Mouse (Mus musculus): ENCODE data around the gene Cyb5rl. TPM values are rescaled to one million over a fixed set of nuclear protein-coding genes. Genes with fewer than 3 reads are reported as not detected.

Gene Cyb5rl
- polyA plus RNA-seq (2016; fragmentation: Nextera tagmentation; extraction: Ambion mirVana) = 5.1 and 7.3 TPM in 2 replicates

DNA sequence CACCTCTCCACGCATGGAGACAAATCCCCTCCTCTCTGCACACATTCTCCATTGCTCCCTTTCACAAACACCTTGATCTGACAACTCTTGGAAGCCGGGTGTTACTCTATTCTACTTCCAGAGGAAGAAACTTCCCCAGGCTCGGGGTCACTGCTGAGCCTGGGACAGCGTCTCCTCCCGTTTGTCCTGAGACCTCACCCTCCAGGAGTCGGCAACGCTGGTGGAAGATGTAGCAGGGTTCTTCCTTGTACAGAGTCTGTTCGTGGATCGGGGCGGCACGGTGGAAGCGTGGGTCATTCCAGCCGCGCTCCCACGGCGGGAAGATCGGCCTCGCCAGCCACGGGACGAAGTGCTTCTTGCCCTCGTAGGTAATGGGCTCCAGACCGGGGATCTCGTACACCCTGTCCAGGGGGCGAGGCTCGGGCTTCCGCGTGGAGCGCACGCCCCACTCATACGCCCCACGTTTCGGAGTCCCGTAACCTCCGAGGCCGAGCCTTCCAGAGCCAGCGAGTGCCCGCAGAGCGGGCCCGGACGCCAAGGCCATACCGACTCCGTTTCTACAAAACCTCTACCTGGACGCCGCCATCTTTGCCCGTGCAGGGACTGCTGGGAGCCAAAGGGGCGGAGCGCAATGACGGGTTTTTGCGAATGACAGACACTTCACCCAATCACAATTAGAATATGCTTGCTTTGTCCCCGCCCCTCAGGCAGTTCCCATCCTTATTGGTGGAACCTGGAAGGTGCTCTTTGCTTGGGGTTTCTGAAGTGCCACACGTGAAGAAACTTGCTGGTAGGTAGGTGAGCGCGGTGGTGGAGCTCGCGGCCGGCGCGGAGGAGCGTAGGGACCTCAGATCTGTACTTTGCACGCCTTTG is at the start of gene Cyb5rl, which contains the start of gene Mrpl37:
TSS of gene Cyb5rl (plus strand) at position 737 of the 873 bp plus-strand sequence.
TSS of gene Mrpl37 (minus strand) at position 617 of the 873 bp plus-strand sequence.
- Histone ChIP-seq H3K9me3 (no peaks in the 10 kb centered on the region), H3K27ac (peak within 1 kb of the TSS; percentile 95), H3K4me1 (peaks cover 18% of the 10 kb centered on the region), H3K4me3 (peak within 1 kb of the TSS; percentile 93), H3K36me3 (peaks cover 30% of the 10 kb centered on the region), H3K27me3 (ENCODE audit: insufficient read depth, poor library complexity, severe bottlenecking) (peaks cover 18% of the 10 kb centered on the region)
- under 1% methylated on average over 60 of the region's 60 CpGs for WGBS
- peak; percentile 98 for DNase-seq (ENCODE audit: low spot score)

DNA sequence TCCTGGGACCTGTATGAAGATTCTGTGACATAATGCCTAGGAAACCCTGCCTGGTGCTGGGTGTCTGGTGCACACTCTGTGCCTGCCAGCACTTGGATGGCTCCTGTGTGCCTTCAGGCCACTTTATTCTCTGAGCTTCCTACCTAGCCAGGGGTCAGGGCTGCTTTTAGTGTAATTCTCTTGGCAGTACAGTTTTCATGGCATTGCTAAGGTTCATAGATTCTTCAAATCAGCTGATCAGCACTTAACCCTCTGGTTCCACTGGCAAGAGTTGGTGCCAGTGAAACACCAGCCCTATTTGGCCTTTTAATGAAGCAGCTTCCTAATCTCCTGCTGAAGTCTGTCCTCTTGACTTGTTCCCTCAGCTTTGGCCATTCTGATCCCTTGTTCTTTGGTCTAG is 49.5 kb upstream of the Cyb5rl start:
- no peak for DNase-seq (ENCODE audit: low spot score)
- no peak overlapping the region for H3K27ac ChIP-seq
- no peaks in the 10 kb centered on the region for H3K9me3 ChIP-seq
- H3K36me3 ChIP-seq = 0 out of 2 replicates have a peak, but pooled peaks cover 5% of the 10 kb centered on the region
- H3K4me1 ChIP-seq = peaks cover 88% of the 10 kb centered on the region
- H3K27me3 ChIP-seq (ENCODE audit: insufficient read depth, poor library complexity, severe bottlenecking) = no peaks in the 10 kb centered on the region
- H3K4me3 ChIP-seq = no peak overlapping the region

DNA sequence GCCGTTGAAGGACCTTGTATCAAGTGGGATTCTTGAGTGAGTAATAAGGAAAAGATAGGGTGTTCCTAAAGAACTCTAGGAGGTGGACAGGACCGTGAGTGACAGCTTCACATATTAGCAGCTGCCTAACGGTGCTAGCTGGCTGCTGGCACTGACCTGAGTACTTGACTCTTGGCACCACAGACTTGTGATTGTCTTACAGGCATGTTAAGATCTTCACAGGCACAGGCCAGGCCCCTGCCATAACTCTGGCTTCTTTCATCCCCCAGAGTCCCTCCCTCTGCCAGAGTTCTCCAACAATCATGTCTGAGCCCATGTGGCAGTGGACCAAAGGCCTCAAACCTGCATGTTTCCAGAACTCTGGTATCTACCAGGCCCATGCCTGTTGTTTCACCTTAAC is 48.3 kb upstream of the Cyb5rl start:
- Histone ChIP-seq H3K27me3 (ENCODE audit: insufficient read depth, poor library complexity, severe bottlenecking) (no peaks in the 10 kb centered on the region), H3K27ac (no peak overlapping the region), H3K4me3 (no peak overlapping the region), H3K9me3 (no peaks in the 10 kb centered on the region), H3K4me1 (peaks cover 75% of the 10 kb centered on the region), H3K36me3 (peaks cover 10% of the 10 kb centered on the region; the same call in 1 of the 2 replicates)
- no peak for DNase-seq (ENCODE audit: low spot score)
- 63% methylated on average over 3 of the region's 3 CpGs for WGBS

DNA sequence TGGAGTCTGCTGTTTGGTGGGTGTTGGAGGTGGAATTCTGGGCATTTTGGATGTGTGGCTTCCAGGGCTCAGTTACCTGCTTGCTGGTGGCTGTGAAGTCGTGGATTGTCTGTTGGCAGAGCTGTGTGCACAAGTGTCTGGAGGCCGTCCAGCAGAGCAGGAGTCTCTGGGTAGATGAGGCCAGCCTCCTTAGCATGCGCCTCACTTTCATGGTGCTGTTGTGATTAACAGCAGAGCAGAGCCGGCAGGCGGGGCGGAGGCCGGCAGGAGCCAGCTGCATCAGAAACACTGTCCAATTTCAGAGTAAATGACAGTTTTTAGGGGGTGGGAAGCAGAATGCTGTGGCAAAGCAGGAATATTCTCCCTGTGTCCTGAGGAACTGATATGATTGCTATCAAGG is 47.8 kb upstream of the Cyb5rl start:
- H3K9me3 ChIP-seq = no peaks in the 10 kb centered on the region
- no peaks in the 10 kb centered on the region for H3K27me3 ChIP-seq (ENCODE audit: insufficient read depth, poor library complexity, severe bottlenecking)
- H3K4me1 ChIP-seq = peaks cover 70% of the 10 kb centered on the region
- H3K27ac ChIP-seq = no peak overlapping the region
- no peak overlapping the region for H3K4me3 ChIP-seq
- no peak for DNase-seq (ENCODE audit: low spot score)
- 57% methylated on average over 7 of the region's 7 CpGs for WGBS
- peaks cover 7% of the 10 kb centered on the region; the same call in 1 of the 2 replicates for H3K36me3 ChIP-seq

DNA sequence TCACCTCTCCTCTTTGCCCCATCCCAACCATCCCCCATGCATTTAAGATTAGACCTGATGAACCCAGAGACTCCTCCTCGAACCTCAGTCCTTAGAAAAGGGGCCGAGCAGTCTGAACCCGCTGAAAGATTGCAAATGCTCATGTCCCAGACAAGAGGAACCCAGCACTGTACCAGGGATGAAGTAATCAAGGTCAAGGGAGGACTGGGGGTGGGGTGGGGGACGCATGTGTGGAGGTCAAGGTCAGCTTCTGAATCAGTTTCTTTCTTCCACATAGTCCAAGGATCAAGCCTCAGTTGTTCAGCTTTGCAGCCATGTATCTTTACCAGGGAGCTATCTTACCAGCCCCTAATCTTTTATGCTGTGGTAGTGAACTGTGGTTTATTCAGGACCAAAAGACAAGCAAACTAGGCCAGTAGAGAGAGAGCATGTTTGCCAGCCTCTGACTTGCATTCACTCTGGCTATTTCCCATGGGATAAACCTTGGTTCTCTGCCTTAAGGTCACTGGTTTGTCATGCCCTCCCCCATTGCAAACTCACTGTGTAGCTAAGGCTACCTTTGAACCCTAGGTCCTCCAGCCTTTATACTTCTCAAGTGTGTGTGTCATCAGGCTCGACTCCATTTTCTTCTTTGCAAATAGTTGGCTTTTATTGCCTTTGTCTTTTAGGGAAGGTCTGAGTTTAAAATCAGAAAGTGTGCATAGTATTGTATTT is 46.3 kb upstream of the Cyb5rl start:
- Histone ChIP-seq H3K36me3 (peaks cover 11% of the 10 kb centered on the region), H3K27me3 (ENCODE audit: insufficient read depth, poor library complexity, severe bottlenecking) (no peaks in the 10 kb centered on the region), H3K4me3 (no peak overlapping the region), H3K9me3 (no peaks in the 10 kb centered on the region), H3K27ac (no peak overlapping the region), H3K4me1 (peaks cover 66% of the 10 kb centered on the region)
- WGBS = 58% methylated on average over 5 of the region's 5 CpGs
- DNase-seq (ENCODE audit: low spot score) = no peak

DNA sequence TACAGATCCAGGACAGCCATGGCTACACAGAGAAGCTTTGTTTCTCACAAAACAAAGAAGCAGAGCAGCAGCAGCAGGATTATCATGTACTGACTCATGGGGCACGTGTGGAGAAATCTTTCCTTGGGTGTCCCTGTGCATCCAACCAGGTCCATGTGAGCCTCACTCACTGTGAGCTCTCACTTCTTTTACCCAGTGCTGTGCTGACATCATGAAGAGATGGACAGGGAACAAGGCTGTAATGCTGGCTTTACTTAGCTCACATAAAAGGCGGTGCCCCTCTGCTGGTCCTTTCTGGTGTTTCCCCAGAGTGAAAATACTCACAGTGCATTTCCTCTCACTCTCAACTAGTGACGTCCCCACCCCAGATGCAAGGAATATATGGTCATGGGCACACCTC is 45.3 kb upstream of the Cyb5rl start:
- DNase-seq (ENCODE audit: low spot score) = no peak
- Histone ChIP-seq H3K4me3 (no peak overlapping the region), H3K9me3 (no peaks in the 10 kb centered on the region), H3K4me1 (peaks cover 59% of the 10 kb centered on the region), H3K27me3 (ENCODE audit: insufficient read depth, poor library complexity, severe bottlenecking) (no peaks in the 10 kb centered on the region), H3K27ac (no peak overlapping the region), H3K36me3 (peaks cover 12% of the 10 kb centered on the region)
- WGBS = 70% methylated on average over 3 of the region's 3 CpGs

DNA sequence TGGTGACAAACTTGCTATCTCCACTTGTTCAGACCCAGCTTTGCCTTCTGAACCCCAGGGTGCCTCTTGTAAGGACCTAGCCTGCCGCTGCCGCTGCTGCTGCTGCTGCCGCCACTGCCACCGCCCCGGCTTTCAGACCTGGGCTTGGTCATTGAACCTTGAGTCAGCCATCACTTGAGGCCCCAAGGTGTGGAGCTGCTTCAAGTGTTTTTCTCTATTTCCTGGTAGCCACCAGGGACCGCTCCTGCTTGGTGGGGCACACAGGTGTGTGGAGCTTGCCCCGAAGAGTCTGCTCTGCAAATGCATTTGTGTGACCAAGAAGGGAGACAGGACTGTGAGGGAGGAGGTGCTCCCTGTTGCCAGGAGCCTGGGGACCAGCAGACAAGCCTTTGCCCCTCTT is 41.9 kb upstream of the Cyb5rl start:
- 80% methylated on average over 7 of the region's 7 CpGs for WGBS
- H3K4me3 ChIP-seq = no peak overlapping the region

DNA sequence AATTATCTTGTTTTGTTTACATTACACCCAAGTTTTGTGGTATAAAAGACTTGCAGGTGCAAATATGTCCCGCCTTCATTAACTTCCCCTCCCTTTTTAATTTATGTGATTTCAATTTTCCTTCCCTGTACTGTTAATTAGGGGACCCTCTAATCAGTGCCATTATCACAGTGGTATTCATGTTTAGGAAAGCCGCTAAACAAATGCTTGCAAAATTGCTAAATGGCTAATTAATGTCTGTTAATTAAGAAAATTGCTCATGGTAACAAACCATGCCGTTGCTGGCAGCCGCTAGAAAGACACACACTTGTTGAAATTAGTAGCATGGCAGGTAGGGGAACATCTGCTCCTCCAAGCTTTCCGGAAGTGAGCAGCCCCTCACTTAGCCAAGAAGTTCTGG is 41.4 kb upstream of the Cyb5rl start:
- WGBS = 96% methylated on average over 5 of the region's 5 CpGs
- Histone ChIP-seq H3K4me3 (no peak overlapping the region), H3K27me3 (ENCODE audit: insufficient read depth, poor library complexity, severe bottlenecking) (no peaks in the 10 kb centered on the region), H3K27ac (no peak overlapping the region), H3K36me3 (peaks cover 39% of the 10 kb centered on the region), H3K4me1 (peaks cover 24% of the 10 kb centered on the region; the same call in 1 of the 2 replicates), H3K9me3 (no peaks in the 10 kb centered on the region)
- DNase-seq (ENCODE audit: low spot score) = no peak

More for the DNA sequence above, 41.9 kb upstream of the Cyb5rl start:
- no peaks in the 10 kb centered on the region for H3K27me3 ChIP-seq (ENCODE audit: insufficient read depth, poor library complexity, severe bottlenecking)
- no peak for DNase-seq (ENCODE audit: low spot score)
- peaks cover 34% of the 10 kb centered on the region for H3K36me3 ChIP-seq
- H3K4me1 ChIP-seq = peaks cover 29% of the 10 kb centered on the region
- H3K27ac ChIP-seq = no peak overlapping the region
- no peaks in the 10 kb centered on the region for H3K9me3 ChIP-seq

DNA sequence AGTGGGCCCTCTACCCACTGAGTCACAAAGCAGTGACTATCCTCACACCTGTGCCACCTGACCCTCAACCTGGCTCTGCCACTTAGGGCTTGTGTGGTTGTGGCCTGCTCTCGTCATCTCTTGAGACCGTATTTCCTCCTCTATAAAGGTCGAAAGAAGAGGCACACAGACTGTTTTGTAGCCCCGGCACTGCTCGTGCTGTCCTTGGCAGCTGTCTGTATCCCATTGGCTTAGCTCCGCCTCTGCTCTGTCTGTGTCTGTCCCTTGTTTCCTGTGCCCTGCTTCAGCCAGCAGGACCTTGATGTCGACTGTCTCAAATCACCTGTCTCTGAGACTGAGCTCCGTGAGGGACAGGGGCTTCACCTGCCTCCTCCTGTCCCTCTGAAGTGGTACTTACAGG is 40.3 kb upstream of the Cyb5rl start:
- peaks cover 50% of the 10 kb centered on the region for H3K36me3 ChIP-seq

DNA sequence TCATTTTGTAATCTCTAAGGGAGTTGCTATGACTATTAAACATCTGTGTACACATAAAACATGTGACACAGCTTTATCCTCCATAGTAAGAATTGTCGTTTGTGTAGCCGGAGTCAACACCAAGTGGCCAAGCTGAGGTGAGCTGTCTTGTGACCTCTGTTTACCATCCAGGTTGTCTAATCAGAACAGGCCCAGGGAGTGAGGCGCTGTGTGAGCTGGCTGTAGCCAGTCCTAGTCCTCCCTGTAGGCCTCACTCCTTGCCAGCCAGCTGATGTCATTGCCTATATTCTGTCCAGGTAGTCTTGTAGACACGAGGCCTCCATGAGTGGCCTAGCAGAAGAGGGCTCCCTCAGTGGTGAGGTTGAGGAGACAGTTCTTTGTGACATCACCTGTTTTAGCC is 31.1 kb upstream of the Cyb5rl start:
- Histone ChIP-seq H3K27me3 (ENCODE audit: insufficient read depth, poor library complexity, severe bottlenecking) (no peaks in the 10 kb centered on the region), H3K4me1 (peaks cover 13% of the 10 kb centered on the region), H3K36me3 (peaks cover 94% of the 10 kb centered on the region), H3K27ac (no peak overlapping the region), H3K9me3 (no peaks in the 10 kb centered on the region), H3K4me3 (no peak overlapping the region)
- WGBS = 90% methylated on average over 4 of the region's 4 CpGs
- DNase-seq (ENCODE audit: low spot score) = no peak

More for the DNA sequence above, 40.3 kb upstream of the Cyb5rl start:
- DNase-seq (ENCODE audit: low spot score) = no peak
- Histone ChIP-seq H3K4me1 (peaks cover 17% of the 10 kb centered on the region; the same call in 1 of the 2 replicates), H3K9me3 (no peaks in the 10 kb centered on the region), H3K27ac (no peak overlapping the region), H3K4me3 (no peak overlapping the region), H3K27me3 (ENCODE audit: insufficient read depth, poor library complexity, severe bottlenecking) (no peaks in the 10 kb centered on the region)
- WGBS = 59% methylated on average over 8 of the region's 8 CpGs

DNA sequence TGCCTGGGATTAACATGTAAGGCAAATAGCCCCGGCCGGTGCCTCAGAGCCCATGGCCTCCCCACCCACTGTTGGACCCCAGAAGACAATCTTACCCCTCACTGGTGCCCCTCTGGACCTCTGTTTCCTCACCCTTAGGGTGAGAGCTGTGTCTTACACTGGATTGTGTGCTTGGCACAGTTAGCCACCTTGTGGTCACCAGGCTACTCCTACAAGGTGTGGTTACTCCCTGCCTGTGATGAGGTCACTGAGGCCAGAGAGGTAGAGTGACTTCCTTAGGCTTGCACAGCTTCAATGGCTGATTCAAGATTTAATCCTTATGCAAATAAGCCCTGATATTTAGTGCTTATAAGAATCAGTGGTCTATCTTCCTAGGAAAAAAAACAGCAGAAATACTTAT is 29.8 kb upstream of the Cyb5rl start:
- WGBS = 93% methylated on average over 2 of the region's 2 CpGs
- Histone ChIP-seq H3K9me3 (no peaks in the 10 kb centered on the region), H3K4me1 (peaks cover 13% of the 10 kb centered on the region), H3K27ac (no peak overlapping the region), H3K36me3 (peaks cover 94% of the 10 kb centered on the region), H3K27me3 (ENCODE audit: insufficient read depth, poor library complexity, severe bottlenecking) (no peaks in the 10 kb centered on the region), H3K4me3 (no peak overlapping the region)
- DNase-seq (ENCODE audit: low spot score) = no peak

DNA sequence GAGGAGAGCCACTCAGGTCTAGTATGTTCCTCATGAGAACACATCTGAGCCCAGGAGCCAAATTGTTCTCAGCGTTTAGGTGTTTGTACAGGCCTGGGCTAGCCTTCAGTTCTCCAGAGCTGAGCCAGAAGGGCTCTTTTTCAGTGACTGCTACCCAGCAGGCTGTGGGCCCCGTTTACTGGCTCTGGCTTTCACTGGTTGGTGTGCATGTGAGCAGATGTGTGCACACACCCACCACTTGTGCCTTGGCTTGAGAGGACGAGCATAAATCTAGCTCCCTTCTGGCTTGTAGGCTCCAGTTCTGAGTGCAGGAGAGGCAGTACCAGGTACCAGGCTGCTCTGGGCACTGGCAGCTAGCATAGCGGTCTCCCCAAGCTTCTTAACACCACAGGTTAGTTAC is 28.5 kb upstream of the Cyb5rl start:
- Histone ChIP-seq H3K4me1 (peaks cover 13% of the 10 kb centered on the region), H3K36me3 (peaks cover 92% of the 10 kb centered on the region), H3K9me3 (no peaks in the 10 kb centered on the region), H3K27me3 (ENCODE audit: insufficient read depth, poor library complexity, severe bottlenecking) (no peaks in the 10 kb centered on the region), H3K27ac (no peak overlapping the region), H3K4me3 (no peak overlapping the region)
- no peak for DNase-seq (ENCODE audit: low spot score)
- 82% methylated on average over 4 of the region's 4 CpGs for WGBS

DNA sequence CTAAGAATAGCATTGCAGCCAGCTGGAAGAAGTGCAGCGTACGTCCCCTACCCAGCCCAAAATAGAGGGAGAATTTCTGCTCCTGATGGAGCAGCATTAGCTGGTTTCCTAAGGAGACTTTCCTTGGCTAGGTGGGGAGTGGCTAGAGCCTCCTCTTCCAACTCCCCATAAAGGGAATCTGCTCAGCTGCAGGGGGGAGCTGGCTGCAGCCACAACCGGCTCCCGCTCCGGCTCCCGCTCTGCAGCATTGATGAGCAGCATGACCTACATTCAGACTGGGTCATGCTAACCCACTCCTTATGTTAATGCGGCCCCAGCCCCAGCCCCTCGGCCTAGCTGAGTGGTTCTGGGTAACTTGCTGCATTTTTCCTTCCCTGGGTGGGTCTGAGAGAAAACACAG is 27.5 kb upstream of the Cyb5rl start:
- no peak for DNase-seq (ENCODE audit: low spot score)
- 74% methylated on average over 8 of the region's 8 CpGs for WGBS

More for the DNA sequence above, 27.5 kb upstream of the Cyb5rl start:
- H3K27me3 ChIP-seq (ENCODE audit: insufficient read depth, poor library complexity, severe bottlenecking) = no peaks in the 10 kb centered on the region
- peaks cover 13% of the 10 kb centered on the region for H3K4me1 ChIP-seq
- no peak overlapping the region for H3K27ac ChIP-seq
- H3K4me3 ChIP-seq = no peak overlapping the region
- H3K36me3 ChIP-seq = peaks cover 93% of the 10 kb centered on the region
- H3K9me3 ChIP-seq = no peaks in the 10 kb centered on the region

All from heart, embryonic 10.5 days (tissue).